Mouse (Mus musculus): ENCODE data around the gene Atp6v1a.
A peak's percentile ranks its signal among the peaks of the same experiment; 100 is the strongest.

DNA sequence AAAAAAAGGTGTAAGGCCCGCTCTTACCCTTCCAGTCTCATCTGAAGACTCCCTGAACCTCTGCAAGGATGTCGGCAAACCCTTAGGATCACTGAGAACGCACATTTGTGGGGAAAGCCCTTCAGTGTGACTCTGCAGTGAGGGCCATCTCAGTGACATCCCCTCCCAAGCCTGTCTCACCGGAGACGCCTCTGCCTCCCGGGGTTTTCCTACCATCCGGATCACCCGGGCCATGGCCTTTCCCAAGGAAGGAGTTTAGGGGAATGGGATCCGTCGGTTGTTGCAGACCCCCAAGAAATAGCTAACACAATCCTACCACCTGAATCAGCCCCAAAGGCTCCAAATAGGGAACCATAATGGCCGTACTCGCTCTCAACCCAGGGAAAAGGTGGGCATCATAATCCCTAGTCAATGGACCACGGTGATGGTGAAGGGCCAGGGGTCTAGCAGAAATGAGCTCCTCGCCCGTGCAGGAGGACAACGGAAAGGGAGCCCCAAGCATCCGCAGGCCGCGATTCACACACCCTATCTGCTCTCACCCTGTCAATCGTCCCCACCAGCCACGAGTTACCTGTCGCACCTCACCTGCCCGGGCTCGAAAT is 1.0 kb downstream of the Atp6v1a start:
- TF ChIP-seq POLR2A (IDR thresholded peaks at IDR 0.05; ENCODE audit: borderline replicate concordance, low read depth, low read length) (no peak), CTCF (IDR thresholded peaks at IDR 0.05; ENCODE audit: low read depth, low read length) (peak; percentile 12; the same call in 1 of the 2 replicates)
